Mouse (Mus musculus) frontal cortex, adult (tissue): ENCODE data around the gene Cfhr1.

ENCODE experiments used
- ATAC-seq: cut with Nextera tagmentation; 2 replicates; pipeline ENCODE4 v1.9.2; 2017; ENCODE audit warnings: mild to moderate bottlenecking, moderate library complexity, mixed read lengths; ENCODE audit not compliant: low TSS enrichment

Gene Cfhr1

DNA sequence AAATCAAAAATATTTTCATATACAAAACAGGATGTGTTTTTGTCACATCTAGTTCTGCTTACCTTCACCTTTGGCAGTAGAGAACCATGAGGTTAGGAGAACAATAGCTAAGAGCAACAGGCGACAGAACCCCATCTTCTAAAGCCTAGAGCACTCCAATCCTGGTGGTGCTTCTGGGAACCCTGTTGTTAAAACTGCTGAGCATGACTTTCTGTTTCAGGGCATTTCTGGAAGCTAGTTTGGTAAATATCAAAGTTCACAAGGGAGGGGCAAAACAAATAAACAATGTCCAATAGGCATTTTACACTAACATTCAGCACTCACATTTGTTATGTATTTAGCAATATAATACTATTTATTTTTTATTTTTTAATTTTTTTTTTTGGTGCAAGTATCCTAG is at the start of gene Cfhr1:
Gene Cfhr1, minus strand, starts transcription at position 249 of the 400 bp plus-strand sequence.
- ATAC-seq, result no peak

DNA sequence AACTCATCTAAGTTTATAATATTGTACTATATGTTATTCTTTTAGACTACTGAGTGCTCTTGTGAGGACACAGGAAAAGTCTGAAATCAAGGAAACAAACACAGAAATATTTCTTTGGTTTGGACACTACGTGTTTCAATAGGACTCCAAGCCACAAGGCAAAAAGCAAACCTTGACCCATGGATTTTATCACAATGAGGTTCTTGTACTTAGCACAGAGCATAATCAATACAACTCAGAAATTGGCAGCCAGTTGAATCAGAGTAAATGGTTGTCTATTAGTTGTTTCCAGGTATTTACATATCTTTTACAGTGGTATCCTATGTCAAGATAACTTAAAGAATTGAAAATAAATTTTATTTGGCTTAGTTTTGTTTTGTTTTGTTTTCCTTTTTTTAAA is 8.8 kb downstream of the Cfhr1 start:
- ATAC-seq, result no peak

- ATAC-seq, result no peak
These were observed 11.5 kb downstream of the Cfhr1 start for GRCm38 (mm10) chr1:139548536-139548935.

DNA sequence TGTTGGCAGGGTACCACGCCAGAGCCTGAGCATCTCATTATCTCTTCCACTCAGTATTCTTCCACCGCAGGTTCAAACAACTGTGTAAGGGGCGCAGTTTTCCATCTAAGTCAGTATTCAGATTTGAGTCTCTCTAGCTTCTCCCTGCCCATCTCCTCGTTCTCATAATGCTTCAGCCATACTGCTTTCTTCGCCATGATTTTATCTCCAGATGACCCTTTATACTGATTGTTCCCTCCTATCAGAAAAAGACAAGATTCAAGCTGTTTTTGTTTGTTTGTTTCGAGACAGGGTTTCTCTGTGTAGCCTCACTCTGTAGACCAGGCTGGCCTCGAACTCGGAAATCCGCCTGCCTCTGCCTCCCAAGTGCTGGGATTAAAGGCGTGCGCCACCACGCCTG is 45.5 kb downstream of the Cfhr1 start:
- no peak for ATAC-seq

GRCm38 (mm10) chr1:139501258-139501752 is 58.8 kb downstream of the Cfhr1 start, which contains the start of gene F13b:
F13b (plus strand) TSS chr1:139501702.
- ATAC-seq, result no peak

DNA sequence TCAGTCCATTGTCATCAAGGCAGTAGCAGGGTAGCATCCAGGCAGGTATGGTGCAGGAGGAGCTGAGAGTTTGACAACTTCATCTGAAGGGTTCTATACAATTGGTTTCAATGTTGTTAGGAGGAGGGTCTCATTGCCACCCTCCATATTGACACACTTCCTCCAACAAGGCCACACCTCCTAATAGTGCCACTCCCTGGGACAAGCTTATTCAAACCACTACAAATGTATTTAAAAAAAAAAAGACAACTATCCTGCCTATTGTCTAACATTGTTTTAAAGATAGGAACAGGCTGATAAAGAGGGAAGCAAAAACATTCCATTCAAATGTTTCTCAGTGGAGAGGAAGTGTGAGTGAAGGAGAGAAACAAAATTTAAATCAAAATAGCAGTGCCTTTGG is 60.3 kb downstream of the Cfhr1 start:
- no peak for ATAC-seq
